Mouse (Mus musculus): ENCODE measurements around the gene Sco2.

Sco2 gene

DNA sequence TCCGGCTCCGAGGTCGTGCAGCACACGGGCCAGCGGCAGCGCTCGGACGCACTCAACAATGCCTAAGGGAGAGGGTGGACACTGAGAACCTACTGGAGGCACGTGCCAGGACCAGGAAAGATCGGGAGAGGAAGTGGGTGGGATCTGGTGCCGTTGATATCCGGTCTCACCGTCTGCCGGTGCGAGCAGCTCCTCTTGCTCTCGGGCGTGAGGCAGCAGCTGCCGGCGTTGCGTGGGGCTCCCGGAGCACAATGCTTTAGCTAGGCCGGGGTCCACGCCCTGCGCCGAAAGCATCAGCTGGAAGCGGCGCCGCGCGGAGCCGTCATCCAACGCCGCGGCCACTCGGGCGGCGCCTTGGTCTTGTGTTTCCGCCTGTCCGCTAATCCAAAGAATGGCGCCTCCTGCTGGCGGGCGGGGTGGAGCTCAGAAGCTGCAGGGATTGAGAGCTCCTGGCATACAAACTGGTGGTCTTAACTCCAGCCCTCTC lies at the start of gene Sco2:
Gene Sco2, minus strand, starts transcription at position 85 of the 487 bp plus-strand sequence.
- peak; percentile 70 for DNase-seq (ENCODE audit: extremely low read depth, low read depth)

- no peak for DNase-seq (ENCODE audit: extremely low read depth, low read depth)
Observed at GRCm38 (mm10) chr15:89421938-89422337, 48.3 kb upstream of the Sco2 start.

- no peak for DNase-seq (ENCODE audit: extremely low read depth, low read depth)
Observed at GRCm38 (mm10) chr15:89415282-89415681, 41.6 kb upstream of the Sco2 start.

DNA sequence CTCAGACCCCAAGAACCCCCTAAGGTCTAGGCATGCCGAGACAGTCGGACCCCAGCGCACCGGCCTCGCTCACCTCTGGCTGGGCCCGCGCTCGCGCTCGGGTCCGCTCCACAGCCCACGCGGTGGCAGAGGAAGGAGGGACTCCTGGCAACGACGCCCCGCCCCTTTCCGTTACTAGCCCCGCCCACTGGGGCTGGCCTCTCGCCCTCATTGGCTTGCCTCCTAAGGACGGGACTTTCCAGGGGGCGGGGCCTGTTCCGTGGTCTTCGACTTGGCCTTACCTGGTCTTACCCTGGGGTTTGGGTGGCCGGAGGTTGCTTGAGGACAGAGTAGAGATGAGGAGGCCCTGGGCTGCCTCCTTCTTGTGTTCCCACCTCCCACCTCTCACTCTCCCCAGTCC lies 36.5 kb upstream of the Sco2 start, which contains the start of gene Syce3:
Gene Syce3, minus strand, starts transcription at position 386 of the 400 bp plus-strand sequence.
- DNase-seq (ENCODE audit: extremely low read depth, low read depth), result no peak

- DNase-seq (ENCODE audit: extremely low read depth, low read depth), result no peak
Observed at GRCm38 (mm10) chr15:89406691-89407090, 33.0 kb upstream of the Sco2 start.

DNA sequence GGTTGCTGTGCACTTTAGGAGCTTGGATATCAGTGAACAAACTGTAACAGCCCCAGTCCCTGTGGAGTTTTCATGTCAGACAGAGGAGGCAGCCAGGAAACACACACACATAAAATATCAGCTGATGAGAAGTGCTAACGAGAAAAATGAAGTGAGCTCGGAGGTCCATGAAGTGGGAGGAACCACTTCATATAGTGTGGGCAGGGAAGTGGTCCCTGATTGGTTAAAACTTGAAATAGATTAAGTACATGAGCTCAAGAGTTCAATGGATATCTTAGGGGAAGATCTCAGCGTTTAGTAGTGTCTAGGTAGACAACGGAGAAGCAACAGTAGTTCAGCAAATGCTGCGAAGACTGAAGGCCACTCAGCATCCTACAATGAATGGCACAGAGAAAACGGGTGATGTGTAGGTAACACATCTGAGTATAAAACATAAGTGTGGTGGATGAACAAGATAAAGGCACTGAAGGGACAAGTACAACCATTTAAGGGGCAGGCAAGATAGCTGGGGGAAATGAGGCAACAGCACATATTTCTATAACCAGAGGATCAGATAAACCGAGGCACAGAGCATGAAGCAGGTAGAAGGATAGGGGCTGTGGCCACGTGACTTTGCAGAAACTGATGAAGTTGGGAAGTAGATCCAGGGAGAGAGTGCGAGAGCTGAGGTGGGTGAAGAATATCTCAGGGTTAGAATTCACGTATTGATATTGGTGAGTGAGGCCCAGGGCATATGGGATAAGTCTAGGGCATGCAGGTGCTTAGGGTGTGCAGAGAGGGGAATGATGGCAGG lies 31.4 kb upstream of the Sco2 start:
- DNase-seq (ENCODE audit: extremely low read depth, low read depth), result peak; percentile 36

GRCm38 (mm10) chr15:89402471-89402870 lies 28.8 kb upstream of the Sco2 start:
- DNase-seq (ENCODE audit: extremely low read depth, low read depth), result no peak

GRCm38 (mm10) chr15:89399716-89400115 lies 26.1 kb upstream of the Sco2 start:
- DNase-seq (ENCODE audit: extremely low read depth, low read depth), result no peak

DNA sequence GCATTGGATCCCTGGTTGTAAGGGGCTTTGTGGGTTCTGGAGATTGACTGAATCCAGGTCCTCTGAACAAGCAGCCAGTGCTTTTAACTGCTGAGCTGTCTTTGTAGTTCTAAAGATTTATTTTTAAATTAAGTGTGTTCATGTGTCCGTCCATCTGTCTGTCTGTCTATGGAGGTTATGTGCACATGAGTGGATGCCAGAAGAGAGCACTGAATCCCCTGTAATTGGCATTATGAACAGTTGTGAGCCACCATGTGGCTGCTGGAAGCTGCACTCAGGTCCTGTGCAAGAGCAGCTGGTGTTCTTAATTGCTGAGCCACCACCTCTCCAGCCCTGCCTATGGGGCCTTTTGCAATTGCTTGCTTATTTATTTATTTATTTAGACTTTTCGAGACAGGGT lies 24.5 kb upstream of the Sco2 start:
- DNase-seq (ENCODE audit: extremely low read depth, low read depth), result no peak

GRCm38 (mm10) chr15:89396883-89397282 lies 23.2 kb upstream of the Sco2 start:
- DNase-seq (ENCODE audit: extremely low read depth, low read depth), result no peak

GRCm38 (mm10) chr15:89390081-89390480 lies 16.4 kb upstream of the Sco2 start:
- no peak for DNase-seq (ENCODE audit: extremely low read depth, low read depth)

GRCm38 (mm10) chr15:89387127-89387526 lies 13.5 kb upstream of the Sco2 start:
- no peak for DNase-seq (ENCODE audit: extremely low read depth, low read depth)

DNA sequence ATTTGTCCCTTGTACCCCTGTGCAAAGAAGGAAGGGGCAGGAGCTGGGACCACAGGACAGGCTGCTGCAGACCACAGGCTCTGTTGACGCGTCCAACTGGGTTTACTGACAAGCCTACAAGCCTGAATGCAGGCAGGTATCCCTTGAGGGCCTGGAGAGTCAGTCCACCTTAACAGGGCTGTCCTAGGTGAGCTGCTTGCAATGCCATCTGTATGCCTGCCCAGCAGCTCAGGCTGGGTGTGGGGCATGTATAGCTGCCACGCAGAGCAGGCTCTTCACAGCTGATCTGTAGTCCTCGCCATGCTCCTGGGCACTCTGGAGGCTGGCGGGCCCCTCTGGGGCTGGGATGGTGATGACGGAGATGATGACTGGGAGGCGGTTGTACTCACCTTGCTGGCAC lies 11.0 kb upstream of the Sco2 start, which contains the start of gene Klhdc7b:
Gene Klhdc7b, plus strand, starts transcription at position 301 of the 400 bp plus-strand sequence.
- no peak for DNase-seq (ENCODE audit: extremely low read depth, low read depth)

DNA sequence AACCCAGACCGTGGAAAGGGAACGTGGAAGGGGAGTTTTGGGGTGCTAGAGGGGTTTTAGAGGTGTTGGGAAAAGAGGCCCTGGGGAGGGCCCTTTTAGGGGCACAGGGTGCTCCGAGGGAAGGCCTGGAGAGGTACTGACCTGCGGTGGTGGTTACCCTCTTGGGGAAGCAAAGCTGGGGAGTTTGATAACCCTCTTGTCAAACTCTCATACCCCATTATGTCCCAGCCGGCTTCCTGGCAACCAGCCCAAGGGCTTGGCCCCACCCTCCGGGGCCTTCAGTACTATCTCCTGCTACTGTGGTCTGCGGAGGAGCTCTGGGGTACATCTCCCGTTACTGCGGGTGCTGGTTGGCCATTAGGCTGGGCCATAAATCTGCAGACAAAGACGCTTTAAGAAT lies 5.8 kb upstream of the Sco2 start:
- peak; percentile 73 for DNase-seq (ENCODE audit: extremely low read depth, low read depth)

- DNase-seq (ENCODE audit: extremely low read depth, low read depth), result no peak
Observed at GRCm38 (mm10) chr15:89378831-89379401, 5.3 kb upstream of the Sco2 start, which contains the start of gene Odf3b. Odf3b (minus strand) TSS chr15:89379282.

GRCm38 (mm10) chr15:89377938-89378828 lies 4.5 kb upstream of the Sco2 start:
- DNase-seq (ENCODE audit: extremely low read depth, low read depth), result no peak

- no peak for DNase-seq (ENCODE audit: extremely low read depth, low read depth)
Observed at GRCm38 (mm10) chr15:89377362-89377761, 3.7 kb upstream of the Sco2 start.

- no peak for DNase-seq (ENCODE audit: extremely low read depth, low read depth)
Observed at GRCm38 (mm10) chr15:89376957-89377356, 3.3 kb upstream of the Sco2 start, which contains the start of gene Tymp. Tymp (minus strand) TSS chr15:89377039.

GRCm38 (mm10) chr15:89376040-89376439 lies 2.4 kb upstream of the Sco2 start:
- DNase-seq (ENCODE audit: extremely low read depth, low read depth), result no peak

- DNase-seq (ENCODE audit: extremely low read depth, low read depth), result no peak
Observed at GRCm38 (mm10) chr15:89374801-89375534, 1.3 kb upstream of the Sco2 start.

DNA sequence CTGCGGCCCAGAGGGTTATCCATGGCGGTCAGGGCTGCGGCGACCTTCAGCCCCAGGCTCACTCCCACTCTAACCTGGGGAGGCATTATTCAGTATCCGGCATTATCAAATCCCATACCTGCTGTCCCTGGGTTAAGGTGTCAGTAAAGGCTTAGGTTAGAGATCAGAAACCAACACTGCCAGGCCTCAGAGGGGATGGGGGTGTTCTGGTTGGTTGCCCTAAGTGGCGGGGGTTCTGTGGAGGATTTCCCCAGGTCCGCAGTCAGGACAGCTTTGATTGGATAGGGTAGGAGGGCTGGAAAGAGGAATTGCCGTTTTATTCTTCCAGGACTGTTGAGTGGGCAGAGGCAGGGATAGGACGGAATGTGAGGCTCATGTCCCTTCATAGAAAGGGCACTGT lies 694 bp upstream of the Sco2 start:
- DNase-seq (ENCODE audit: extremely low read depth, low read depth), result no peak
